Mouse (Mus musculus) spleen, postnatal 14 days (tissue): Measurements from ENCODE around the gene Gast.
A peak's percentile ranks its signal among the peaks of the same experiment; 100 is the strongest.
"Not testable (repeated sequence)": the region's sequence is repeated elsewhere in the genome, so short reads cannot be mapped to it uniquely, and the experiment has no call there.

ENCODE experiments used
- DNase-seq, 2 experiments: peaks; one replicate each; pipeline ENCODE4 v3.0.0; 2021 to 2022; ENCODE audit warnings: low spot score in 2 of 2

Gast gene

GRCm38 (mm10) chr11:100361059-100361458 is 26.9 kb downstream of the Gast start:
- not testable (repeated sequence) for DNase-seq

GRCm38 (mm10) chr11:100362209-100362978 is 28.2 kb downstream of the Gast start:
- DNase-seq, result peak; percentile 42 to 68

GRCm38 (mm10) chr11:100362979-100363562 is 28.9 kb downstream of the Gast start:
- DNase-seq, result peak in 1 of 2 experiments; percentile 44

DNA sequence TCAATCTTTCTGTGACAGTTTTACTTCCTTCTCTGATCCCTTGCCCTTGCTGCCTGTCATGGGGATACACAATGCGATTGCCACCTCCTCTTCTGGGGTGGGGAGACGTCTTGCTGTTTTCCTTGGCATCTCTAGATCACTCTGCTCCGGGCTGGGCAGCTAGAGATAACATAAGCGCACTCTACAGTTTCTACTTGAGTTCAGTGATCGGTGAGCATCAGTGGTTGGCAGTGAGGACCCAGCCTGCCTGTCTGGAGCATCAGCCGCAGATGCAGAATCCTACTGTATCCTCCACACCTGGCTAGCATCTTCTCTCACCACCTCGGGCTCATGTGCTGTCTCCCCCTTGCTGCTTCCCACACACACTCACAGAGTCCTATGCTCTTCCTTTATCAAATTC is 34.9 kb downstream of the Gast start:
- no peak for DNase-seq

DNA sequence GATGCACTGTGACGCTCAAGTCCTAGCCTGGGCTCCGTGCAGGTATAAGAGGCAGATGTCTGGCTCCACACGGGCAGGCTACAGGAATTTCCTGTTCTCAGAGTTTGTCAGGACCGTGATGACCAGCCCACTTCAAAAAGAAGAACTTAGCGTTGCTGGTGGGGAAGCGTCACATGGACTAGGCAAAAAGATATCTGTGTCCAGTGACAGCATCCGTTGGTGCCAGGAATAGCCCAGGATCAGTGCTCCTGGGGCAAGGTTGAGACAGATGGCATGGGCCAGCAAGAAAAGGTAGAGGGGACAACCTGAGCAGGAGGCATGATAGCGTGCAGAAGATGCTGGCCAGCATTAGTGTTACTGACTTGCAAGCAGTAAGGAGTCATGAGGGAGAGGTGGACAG is 35.6 kb downstream of the Gast start:
- DNase-seq, result no peak

DNA sequence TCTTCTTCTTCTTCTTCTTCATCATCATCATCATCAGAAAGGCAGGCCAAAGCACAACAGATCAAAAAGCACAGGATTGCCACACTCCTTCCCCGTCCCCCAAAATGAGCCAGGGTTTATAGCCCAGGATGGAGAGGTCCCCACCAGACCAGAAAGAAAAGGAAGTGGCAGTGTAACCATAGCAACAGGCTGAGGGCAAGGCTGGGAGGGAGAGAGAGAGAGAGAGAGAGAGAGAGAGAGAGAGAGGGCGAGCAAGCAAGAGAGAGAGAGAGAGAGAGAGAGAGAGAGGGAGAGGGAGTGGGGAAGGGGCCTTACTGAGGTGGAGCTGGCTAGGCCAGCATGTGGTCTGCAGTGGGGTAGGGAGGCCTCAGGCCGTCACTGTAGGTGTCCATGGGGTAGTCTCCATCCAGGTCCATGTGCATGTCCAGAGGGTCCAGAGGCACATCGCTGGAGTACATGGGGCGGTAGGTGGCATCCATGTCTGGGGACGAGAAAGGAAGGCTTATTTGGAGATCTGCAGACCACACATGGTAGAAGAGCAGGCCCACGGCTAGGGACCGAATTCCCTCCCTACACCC is 37.9 kb downstream of the Gast start:
- no peak for DNase-seq

DNA sequence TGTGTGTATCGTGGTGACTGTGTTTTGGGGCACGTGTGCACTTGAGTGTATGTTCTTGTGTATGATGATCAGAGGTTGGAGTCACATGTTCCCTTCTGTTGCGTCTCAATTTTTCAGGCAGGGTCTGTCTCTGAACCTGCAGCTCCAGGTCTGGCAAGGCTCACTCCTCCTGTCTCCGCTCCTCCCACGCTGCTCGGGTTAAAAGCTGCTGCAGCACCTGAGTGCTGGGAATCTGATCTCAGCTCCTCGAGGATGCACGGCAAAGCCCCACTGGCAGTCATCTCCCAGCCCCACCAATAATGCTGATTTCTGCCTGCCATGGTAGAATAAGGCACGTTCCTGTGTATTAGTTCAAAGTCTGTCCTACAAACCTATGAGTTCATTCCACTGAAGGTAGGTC is 40.9 kb downstream of the Gast start:
- no peak for DNase-seq

DNA sequence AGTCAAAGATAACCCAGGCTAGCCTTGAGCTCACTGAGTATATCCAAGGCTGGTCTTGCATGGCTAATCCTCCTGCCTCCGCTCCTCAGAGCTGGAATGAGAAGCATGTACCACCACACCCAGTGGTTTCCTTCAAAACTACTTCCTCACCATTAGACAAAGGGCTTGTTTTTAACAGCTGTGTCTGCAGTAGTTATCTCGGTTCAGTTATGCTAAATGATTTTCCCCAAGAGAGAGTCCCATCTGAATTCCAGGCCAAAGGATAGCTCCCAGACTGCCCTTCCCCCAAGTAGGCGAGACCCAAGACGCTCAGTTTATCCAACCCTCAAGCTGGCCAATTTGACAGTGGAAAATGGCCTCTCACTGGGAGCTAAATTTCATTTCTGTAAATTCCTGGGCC is 41.8 kb downstream of the Gast start:
- DNase-seq, result no peak

DNA sequence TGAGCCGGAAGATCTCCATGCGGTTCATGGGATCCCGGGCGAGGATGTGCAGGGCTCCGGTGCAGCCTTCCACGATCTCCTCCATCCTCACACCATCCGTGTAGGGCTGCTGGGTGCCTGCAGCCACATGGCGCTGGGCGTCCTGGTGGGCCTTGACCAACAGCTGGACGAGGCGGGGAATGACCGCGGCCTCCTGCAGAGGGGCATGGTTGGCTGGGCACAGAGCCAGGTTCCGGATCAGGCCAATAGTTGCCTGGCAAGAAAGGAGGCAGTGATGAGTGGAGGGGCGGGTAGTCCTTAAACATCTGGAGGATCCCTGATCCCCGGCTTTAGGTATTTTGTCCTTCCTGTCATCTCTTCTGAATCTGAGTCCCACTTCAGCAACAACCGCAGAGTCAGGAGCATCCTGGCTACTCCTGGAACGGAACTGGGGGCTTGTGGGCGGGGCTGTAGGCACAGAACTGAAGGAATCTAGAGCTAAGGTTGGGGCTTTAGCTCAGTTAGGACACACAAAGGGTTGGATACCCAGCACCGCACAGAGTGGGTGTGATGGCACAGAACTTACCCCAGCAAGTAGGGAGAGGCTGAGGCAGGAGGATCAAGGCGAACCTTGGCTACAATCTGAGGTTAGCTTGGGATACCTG is 42.7 kb downstream of the Gast start:
- DNase-seq, result no peak

GRCm38 (mm10) chr11:100377989-100378388 is 43.8 kb downstream of the Gast start:
- no peak for DNase-seq

DNA sequence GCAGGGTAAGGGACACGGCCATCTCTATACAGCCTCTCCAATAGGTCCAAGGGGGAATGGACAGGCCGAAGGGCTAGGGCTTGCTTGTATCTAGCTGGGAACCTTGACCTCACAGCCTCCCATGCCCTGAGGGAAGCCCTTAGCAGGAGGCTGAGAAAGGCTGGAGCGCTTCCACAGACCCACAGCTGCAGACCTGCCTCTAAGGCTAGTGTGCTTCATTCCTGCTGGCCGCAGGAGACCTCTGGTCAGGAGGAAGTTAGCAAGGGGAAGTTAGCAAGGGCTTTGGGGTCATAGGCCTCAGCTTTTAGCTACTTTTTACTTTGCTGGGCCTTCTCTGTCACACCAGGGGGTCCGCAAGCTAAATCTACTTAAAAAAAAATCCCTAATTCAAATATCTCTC is 44.2 kb downstream of the Gast start:
- no peak for DNase-seq

DNA sequence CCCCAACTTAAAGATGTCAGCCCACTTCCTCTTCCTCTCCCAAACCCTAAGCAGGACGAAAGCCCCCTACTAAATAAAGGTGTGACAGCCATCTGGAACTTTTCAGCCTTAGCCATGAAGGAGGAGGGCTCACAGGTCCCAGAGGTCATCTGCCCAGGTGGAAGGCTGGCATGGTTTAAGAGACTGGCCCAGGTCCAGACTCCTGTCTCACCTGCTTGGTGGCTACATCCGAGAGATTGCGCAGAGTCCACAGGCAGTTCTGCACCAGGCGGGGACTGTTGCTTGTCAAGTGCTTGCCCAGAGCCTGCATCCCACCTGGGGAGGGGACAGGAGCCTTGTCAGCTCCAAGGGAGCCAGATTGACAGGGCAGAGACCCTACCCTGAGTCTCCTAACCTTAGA is 45.1 kb downstream of the Gast start:
- no peak for DNase-seq

DNA sequence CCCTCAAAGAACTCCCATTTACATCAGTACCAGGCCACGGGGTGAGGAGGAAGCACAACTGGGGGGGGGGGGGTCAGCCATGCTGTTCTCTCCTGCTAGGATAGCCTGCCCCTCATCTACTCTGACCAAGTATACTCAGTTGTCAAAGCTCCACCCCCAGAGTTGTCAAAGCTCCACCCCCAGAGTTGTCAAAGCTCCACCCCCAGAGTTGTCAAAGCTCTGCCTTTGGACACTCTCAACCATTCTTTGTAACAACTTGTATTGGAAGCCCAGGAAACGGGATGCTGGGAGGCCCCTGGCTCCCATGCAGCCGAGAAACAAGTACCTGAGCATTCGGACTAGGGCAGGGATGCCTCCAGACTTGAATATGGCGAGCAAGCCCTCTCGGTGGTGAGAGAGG is 48.5 kb downstream of the Gast start:
- no peak for DNase-seq

DNA sequence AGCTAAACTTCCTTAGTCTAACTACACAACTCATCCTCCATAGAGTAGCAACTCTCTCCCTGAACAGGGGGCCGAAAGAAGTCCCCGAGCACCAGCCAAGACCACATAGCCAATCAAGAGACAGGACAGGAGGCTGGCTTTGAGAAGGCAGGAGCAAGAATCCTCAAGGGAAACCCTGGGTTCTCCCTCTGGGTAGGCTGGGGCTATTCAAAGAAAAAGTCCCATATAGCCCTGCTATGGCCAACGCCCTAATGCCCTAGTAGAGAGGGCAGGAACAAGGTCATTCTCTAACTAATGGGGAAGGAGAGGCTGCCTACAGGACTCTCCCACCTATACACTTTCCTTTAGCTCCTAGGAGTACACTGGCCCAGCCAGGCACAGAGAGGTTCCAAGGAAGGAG is 50.8 kb downstream of the Gast start:
- DNase-seq, result no peak

GRCm38 (mm10) chr11:100386586-100386985 is 52.4 kb downstream of the Gast start:
- no peak for DNase-seq
